Mouse (Mus musculus) liver, embryonic 13.5 days (tissue): ENCODE results near the gene Slc4a1. TPM values are rescaled to one million over a fixed set of nuclear protein-coding genes. Genes with fewer than 3 reads are reported as not detected.
A peak's percentile ranks its signal among the peaks of the same experiment; 100 is the strongest.

Experiments
- ATAC-seq: fragments of 200-750 bp; cut with Nextera tagmentation; 2 replicates; pipeline ENCODE4 v1.8.0; 2017; ENCODE audit warnings: low read depth, mild to moderate bottlenecking, moderate number of reproducible peaks, moderate library complexity
- DNase-seq: peaks from one replicate; pipeline ENCODE4 v3.0.0; 2022
- H3K27ac ChIP-seq: fragments of 300-500 bp; sonication (generic); 2 replicates; pipeline ENCODE4 v1.5.1; 2015; ENCODE audit warnings: moderate library complexity, mild to moderate bottlenecking, inconsistent platforms
- H3K27me3 ChIP-seq: fragments of 300-500 bp; sonication (generic); 2 replicates; pipeline ENCODE4 v1.6.1; 2015; ENCODE audit warnings: mild to moderate bottlenecking, inconsistent platforms
- H3K36me3 ChIP-seq: fragments of 300-500 bp; sonication (generic); 2 replicates; pipeline ENCODE4 v1.6.1; 2015; ENCODE audit warnings: mild to moderate bottlenecking, inconsistent platforms
- H3K4me1 ChIP-seq: fragments of 300-500 bp; sonication (generic); replicated peaks from 2 replicates; pipeline ENCODE4 v1.6.1; 2015; ENCODE audit warnings: inconsistent platforms
- H3K4me2 ChIP-seq: fragments of 300-500 bp; sonication (generic); 2 replicates; pipeline ENCODE4 v1.6.1; 2015; ENCODE audit warnings: inconsistent platforms, mild to moderate bottlenecking, moderate library complexity
- H3K4me3 ChIP-seq: fragments of 300-500 bp; sonication (generic); replicated peaks from 2 replicates; pipeline ENCODE4 v1.5.1; 2015; ENCODE audit warnings: mild to moderate bottlenecking, inconsistent platforms
- H3K9ac ChIP-seq: fragments of 300-500 bp; sonication (generic); 2 replicates; pipeline ENCODE4 v1.6.1; 2015; ENCODE audit warnings: mild to moderate bottlenecking, inconsistent platforms
- H3K9me3 ChIP-seq: fragments of 300-500 bp; sonication (generic); replicated peaks from 2 replicates; pipeline ENCODE4 v1.6.1; 2016; ENCODE audit warnings: inconsistent platforms
- WGBS: fragments of 180-500 bp; shearing (Covaris S2); methylation state at CpG from one replicate; pipeline ENCODE4 v1.1.7; 2015; ENCODE audit not compliant: insufficient replicate concordance; 5-methylcytosine and 5-hydroxymethylcytosine counted together
- polyA plus RNA-seq: library from polyadenylated mRNA; unstranded; fragments of >200 nt; fragmentation: Nextera tagmentation; extraction: Ambion mirVana; gene quantifications from 2 replicates; pipeline ENCODE4 v1.2.1, GENCODE M21; 2015

Slc4a1 gene
- polyA plus RNA-seq, 1 experiment from 2014 or later = 734 TPM

- no peaks in the 10 kb centered on the region for H3K9me3 ChIP-seq
- 58% methylated on average over 1 of the region's 1 CpGs for WGBS
Observed at GRCm38 (mm10) chr11:102336191-102336590, 29.8 kb downstream of the Slc4a1 start.

GRCm38 (mm10) chr11:102334973-102335700, 30.9 kb downstream of the Slc4a1 start:
- Histone ChIP-seq H3K9ac (no peak overlapping the region), H3K9me3 (no peaks in the 10 kb centered on the region), H3K27me3 (peaks cover 42% of the 10 kb centered on the region), H3K4me2 (no peak overlapping the region), H3K36me3 (no peaks in the 10 kb centered on the region), H3K4me3 (no peak overlapping the region), H3K4me1 (no peaks in the 10 kb centered on the region), H3K27ac (no peak overlapping the region)
- no peak for DNase-seq
- ATAC-seq = no peak
- WGBS = 34% methylated on average over 9 of the region's 9 CpGs

More at GRCm38 (mm10) chr11:102336191-102336590, 29.8 kb downstream of the Slc4a1 start:
- no peak overlapping the region for H3K4me3 ChIP-seq
- H3K27me3 ChIP-seq = peaks cover 38% of the 10 kb centered on the region
- no peak overlapping the region for H3K9ac ChIP-seq
- DNase-seq (no peak), ATAC-seq (no peak)
- H3K36me3 ChIP-seq = no peaks in the 10 kb centered on the region
- no peaks in the 10 kb centered on the region for H3K4me1 ChIP-seq
- no peak overlapping the region for H3K27ac ChIP-seq
- no peak overlapping the region for H3K4me2 ChIP-seq

GRCm38 (mm10) chr11:102334010-102334409, 32.0 kb downstream of the Slc4a1 start:
- Histone ChIP-seq H3K27ac (no peak overlapping the region), H3K4me2 (no peak overlapping the region), H3K4me1 (no peaks in the 10 kb centered on the region), H3K9me3 (no peaks in the 10 kb centered on the region), H3K9ac (no peak overlapping the region), H3K36me3 (no peaks in the 10 kb centered on the region), H3K4me3 (no peak overlapping the region), H3K27me3 (peaks cover 36% of the 10 kb centered on the region)
- ATAC-seq = no peak
- DNase-seq = no peak
- WGBS = 57% methylated on average over 4 of the region's 4 CpGs

- H3K27ac ChIP-seq = no peak overlapping the region
- no peak for ATAC-seq
- H3K4me3 ChIP-seq = no peak overlapping the region
- no peak overlapping the region for H3K4me2 ChIP-seq
- H3K4me1 ChIP-seq = no peaks in the 10 kb centered on the region
- no peak overlapping the region for H3K9ac ChIP-seq
- no peaks in the 10 kb centered on the region for H3K9me3 ChIP-seq
- H3K36me3 ChIP-seq = no peaks in the 10 kb centered on the region
- peaks cover 38% of the 10 kb centered on the region for H3K27me3 ChIP-seq
- no peak for DNase-seq
Observed at GRCm38 (mm10) chr11:102333061-102333460, 32.9 kb downstream of the Slc4a1 start.

- no peak overlapping the region for H3K9ac ChIP-seq
- WGBS = 42% methylated on average over 4 of the region's 4 CpGs
- no peaks in the 10 kb centered on the region for H3K9me3 ChIP-seq
- DNase-seq (no peak), ATAC-seq (no peak)
- H3K27me3 ChIP-seq = peaks cover 40% of the 10 kb centered on the region
- no peak overlapping the region for H3K27ac ChIP-seq
- no peak overlapping the region for H3K4me3 ChIP-seq
- no peak overlapping the region for H3K4me2 ChIP-seq
- no peaks in the 10 kb centered on the region for H3K4me1 ChIP-seq
- H3K36me3 ChIP-seq = no peaks in the 10 kb centered on the region
Observed at GRCm38 (mm10) chr11:102331806-102332205, 34.2 kb downstream of the Slc4a1 start.

GRCm38 (mm10) chr11:102330039-102330438, 36.0 kb downstream of the Slc4a1 start:
- WGBS = 56% methylated on average over 3 of the region's 3 CpGs

GRCm38 (mm10) chr11:102329518-102329917, 36.5 kb downstream of the Slc4a1 start:
- no peaks in the 10 kb centered on the region for H3K4me1 ChIP-seq
- ATAC-seq (no peak), DNase-seq (no peak)
- no peaks in the 10 kb centered on the region for H3K36me3 ChIP-seq
- H3K9me3 ChIP-seq = no peaks in the 10 kb centered on the region
- no peak overlapping the region for H3K27ac ChIP-seq
- H3K4me2 ChIP-seq = no peak overlapping the region
- H3K4me3 ChIP-seq = no peak overlapping the region
- H3K9ac ChIP-seq = no peak overlapping the region
- H3K27me3 ChIP-seq = peaks cover 35% of the 10 kb centered on the region; the same call in 1 of the 2 replicates

More at GRCm38 (mm10) chr11:102330039-102330438, 36.0 kb downstream of the Slc4a1 start:
- no peaks in the 10 kb centered on the region for H3K4me1 ChIP-seq
- H3K9ac ChIP-seq = no peak overlapping the region
- no peaks in the 10 kb centered on the region for H3K36me3 ChIP-seq
- H3K27me3 ChIP-seq = peaks cover 32% of the 10 kb centered on the region
- no peak overlapping the region for H3K4me2 ChIP-seq
- DNase-seq (no peak), ATAC-seq (no peak)
- H3K9me3 ChIP-seq = no peaks in the 10 kb centered on the region
- no peak overlapping the region for H3K4me3 ChIP-seq
- no peak overlapping the region for H3K27ac ChIP-seq

- DNase-seq (no peak), ATAC-seq (no peak)
- peaks cover 46% of the 10 kb centered on the region for H3K27me3 ChIP-seq
- no peaks in the 10 kb centered on the region for H3K4me1 ChIP-seq
- H3K9me3 ChIP-seq = no peaks in the 10 kb centered on the region
- H3K27ac ChIP-seq = no peak overlapping the region
- no peaks in the 10 kb centered on the region for H3K36me3 ChIP-seq
- WGBS = 66% methylated on average over 7 of the region's 7 CpGs
- H3K9ac ChIP-seq = no peak overlapping the region
- H3K4me2 ChIP-seq = no peak overlapping the region
- H3K4me3 ChIP-seq = no peak overlapping the region
Observed at GRCm38 (mm10) chr11:102327839-102328238, 38.2 kb downstream of the Slc4a1 start.

GRCm38 (mm10) chr11:102327250-102327649, 38.8 kb downstream of the Slc4a1 start:
- no peaks in the 10 kb centered on the region for H3K9me3 ChIP-seq
- peaks cover 49% of the 10 kb centered on the region for H3K27me3 ChIP-seq
- no peak for DNase-seq
- H3K27ac ChIP-seq = no peak overlapping the region
- WGBS = 54% methylated on average over 5 of the region's 5 CpGs
- no peak overlapping the region for H3K9ac ChIP-seq
- no peak overlapping the region for H3K4me2 ChIP-seq
- H3K4me1 ChIP-seq = no peaks in the 10 kb centered on the region
- ATAC-seq = no peak
- no peak overlapping the region for H3K4me3 ChIP-seq
- H3K36me3 ChIP-seq = no peaks in the 10 kb centered on the region

- peaks cover 17% of the 10 kb centered on the region for H3K4me1 ChIP-seq
- peaks cover 48% of the 10 kb centered on the region for H3K27me3 ChIP-seq
- H3K9me3 ChIP-seq = no peaks in the 10 kb centered on the region
- ATAC-seq = no peak
- H3K36me3 ChIP-seq = no peaks in the 10 kb centered on the region
- no peak overlapping the region for H3K4me3 ChIP-seq
- no peak overlapping the region for H3K27ac ChIP-seq
- H3K4me2 ChIP-seq = no peak overlapping the region
- WGBS = 67% methylated on average over 1 of the region's 1 CpGs
- H3K9ac ChIP-seq = no peak overlapping the region
- no peak for DNase-seq
Observed at GRCm38 (mm10) chr11:102323516-102323915, 42.5 kb downstream of the Slc4a1 start.

- Histone ChIP-seq H3K9me3 (no peaks in the 10 kb centered on the region), H3K4me3 (no peak overlapping the region), H3K27me3 (peaks cover 34% of the 10 kb centered on the region), H3K9ac (0 out of 2 replicates have a peak overlapping the region, but pooled peaks have one; percentile 13), H3K4me1 (peaks cover 17% of the 10 kb centered on the region), H3K36me3 (no peaks in the 10 kb centered on the region), H3K4me2 (no peak overlapping the region), H3K27ac (no peak overlapping the region)
- DNase-seq (no peak), ATAC-seq (no peak)
- 69% methylated on average over 6 of the region's 6 CpGs for WGBS
Observed at GRCm38 (mm10) chr11:102321931-102322330, 44.1 kb downstream of the Slc4a1 start.

GRCm38 (mm10) chr11:102320686-102321005, 45.4 kb downstream of the Slc4a1 start:
- ATAC-seq = no peak

More at GRCm38 (mm10) chr11:102320686-102321005, 45.4 kb downstream of the Slc4a1 start:
- H3K4me3 ChIP-seq = peak overlapping the region; percentile 99
- peak overlapping the region; percentile 99 for H3K27ac ChIP-seq
- H3K4me2 ChIP-seq = peak overlapping the region; percentile 99
- DNase-seq = no peak
- peaks cover 29% of the 10 kb centered on the region for H3K27me3 ChIP-seq
- 30% methylated on average over 10 of the region's 10 CpGs for WGBS
- peaks cover 26% of the 10 kb centered on the region for H3K4me1 ChIP-seq
- peaks cover 3% of the 10 kb centered on the region for H3K36me3 ChIP-seq
- peak overlapping the region; percentile 100 for H3K9ac ChIP-seq
- H3K9me3 ChIP-seq = no peaks in the 10 kb centered on the region
